Mouse (Mus musculus) forebrain, embryonic 10.5 days (tissue): ENCODE measurements around the gene Lclat1. TPM values are rescaled to one million over a fixed set of nuclear protein-coding genes. Genes with fewer than 3 reads are reported as not detected.
A peak's percentile ranks its signal among the peaks of the same experiment; 100 is the strongest.

ENCODE experiments used
- DNase-seq: peaks from one replicate; pipeline ENCODE4 v3.0.0-alpha.2; 2017; ENCODE audit warnings: low spot score; ENCODE audit errors: extremely low spot score
- H3K27ac ChIP-seq: fragments of 300-500 bp; sonication (generic); 2 replicates; pipeline ENCODE4 v1.5.1; 2016; ENCODE audit warnings: mild to moderate bottlenecking
- H3K27me3 ChIP-seq: fragments of 300-500 bp; sonication (generic); 2 replicates; pipeline ENCODE4 v1.6.1; 2016; ENCODE audit warnings: mild to moderate bottlenecking; ENCODE audit not compliant: poor library complexity, severe bottlenecking
- H3K36me3 ChIP-seq: fragments of 300-500 bp; sonication (generic); replicated peaks from 2 replicates; pipeline ENCODE4 v1.6.1; 2016; ENCODE audit warnings: mild to moderate bottlenecking, moderate library complexity
- H3K4me1 ChIP-seq: fragments of 300-500 bp; sonication (generic); 2 replicates; pipeline ENCODE4 v1.6.1; 2016
- H3K4me3 ChIP-seq: fragments of 300-500 bp; sonication (generic); 2 replicates; pipeline ENCODE4 v1.5.1; 2016; ENCODE audit warnings: mild to moderate bottlenecking, moderate library complexity
- H3K9me3 ChIP-seq: fragments of 300-500 bp; sonication (generic); 2 replicates; pipeline ENCODE4 v1.6.1; 2016; ENCODE audit warnings: mild to moderate bottlenecking, moderate library complexity
- WGBS: fragments of 180-500 bp; shearing (Covaris S2); methylation state at CpG from one replicate; pipeline ENCODE4 v1.1.7; 2016; 5-methylcytosine and 5-hydroxymethylcytosine counted together
- polyA plus RNA-seq: library from polyadenylated mRNA; unstranded; fragments of >200 nt; fragmentation: Nextera tagmentation; extraction: Ambion mirVana; gene quantifications from 2 replicates; pipeline ENCODE4 v1.2.1, GENCODE M21; 2016

Gene Lclat1
- 10.4 and 10.9 TPM in 2 replicates for polyA plus RNA-seq

GRCm38 (mm10) chr17:73107158-73108157, at the start of gene Lclat1:
Gene Lclat1 (plus strand): TSS chr17:73107985.
- H3K9me3 ChIP-seq, result no peaks in the 10 kb centered on the region
- H3K27ac ChIP-seq, result peak within 1 kb of the TSS; percentile 91
- no peaks in the 10 kb centered on the region for H3K27me3 ChIP-seq
- no peaks in the 10 kb centered on the region for H3K36me3 ChIP-seq
- 6% methylated on average over 51 of the region's 51 CpGs for whole genome bisulfite sequencing
- peak; percentile 92 for DNase-seq
- peak within 1 kb of the TSS; percentile 94 for H3K4me3 ChIP-seq
- peaks cover 16% of the 10 kb centered on the region for H3K4me1 ChIP-seq

DNA sequence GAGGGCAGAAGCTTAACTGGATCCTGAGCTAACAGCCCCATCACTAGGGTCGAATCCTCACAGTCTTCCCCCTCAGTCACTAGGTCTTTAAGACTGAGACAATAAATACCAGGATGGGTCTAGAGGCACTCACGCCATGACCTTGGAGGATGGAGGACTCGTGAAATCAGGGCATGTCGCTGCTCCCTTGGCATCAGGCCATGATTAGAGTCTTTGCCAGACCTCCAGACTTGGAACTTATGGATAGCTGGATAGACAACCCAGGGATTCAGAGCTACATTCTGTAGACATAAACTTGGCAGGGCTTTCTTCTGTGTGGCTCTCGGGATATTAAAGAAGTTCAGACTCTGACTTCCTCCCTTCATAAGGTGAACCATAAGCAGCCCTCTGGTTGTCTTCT, 49.5 kb upstream of the Lclat1 start:
- WGBS, result 82% methylated on average over 5 of the region's 5 CpGs
- H3K4me1 ChIP-seq, result peaks cover 14% of the 10 kb centered on the region; the same call in 1 of the 2 replicates
- H3K9me3 ChIP-seq, result no peaks in the 10 kb centered on the region
- no peaks in the 10 kb centered on the region for H3K36me3 ChIP-seq
- H3K27me3 ChIP-seq, result no peaks in the 10 kb centered on the region
- DNase-seq, result no peak
- H3K4me3 ChIP-seq, result no peak overlapping the region
- no peak overlapping the region for H3K27ac ChIP-seq

- Histone ChIP-seq H3K27me3 (no peaks in the 10 kb centered on the region), H3K36me3 (no peaks in the 10 kb centered on the region), H3K4me1 (peaks cover 5% of the 10 kb centered on the region; the same call in 1 of the 2 replicates), H3K4me3 (no peak overlapping the region), H3K27ac (no peak overlapping the region), H3K9me3 (no peaks in the 10 kb centered on the region)
- no peak for DNase-seq
- WGBS, result 76% methylated on average over 3 of the region's 3 CpGs
Measured at GRCm38 (mm10) chr17:73060224-73060896, 47.4 kb upstream of the Lclat1 start.

GRCm38 (mm10) chr17:73060897-73061252, 46.9 kb upstream of the Lclat1 start:
- Histone ChIP-seq H3K4me1 (0 out of 2 replicates have a peak, but pooled peaks cover 5% of the 10 kb centered on the region), H3K27me3 (no peaks in the 10 kb centered on the region), H3K36me3 (no peaks in the 10 kb centered on the region), H3K27ac (no peak overlapping the region), H3K9me3 (no peaks in the 10 kb centered on the region), H3K4me3 (no peak overlapping the region)
- 88% methylated on average over 8 of the region's 8 CpGs for WGBS
- DNase-seq, result no peak

GRCm38 (mm10) chr17:73062701-73063100, 45.1 kb upstream of the Lclat1 start:
- DNase-seq, result no peak
- H3K27ac ChIP-seq, result no peak overlapping the region
- WGBS, result 86% methylated on average over 1 of the region's 1 CpGs
- no peaks in the 10 kb centered on the region for H3K27me3 ChIP-seq
- H3K36me3 ChIP-seq, result no peaks in the 10 kb centered on the region
- H3K9me3 ChIP-seq, result no peaks in the 10 kb centered on the region
- H3K4me3 ChIP-seq, result no peak overlapping the region
- H3K4me1 ChIP-seq, result peaks cover 9% of the 10 kb centered on the region; the same call in 1 of the 2 replicates

- no peaks in the 10 kb centered on the region for H3K27me3 ChIP-seq
- peaks cover 9% of the 10 kb centered on the region; the same call in 1 of the 2 replicates for H3K4me1 ChIP-seq
Measured at GRCm38 (mm10) chr17:73063299-73063698, 44.5 kb upstream of the Lclat1 start.

GRCm38 (mm10) chr17:73063781-73064180, 44.0 kb upstream of the Lclat1 start:
- 96% methylated on average over 1 of the region's 1 CpGs for WGBS
- Histone ChIP-seq H3K27me3 (no peaks in the 10 kb centered on the region), H3K36me3 (no peaks in the 10 kb centered on the region), H3K27ac (no peak overlapping the region), H3K4me1 (peaks cover 9% of the 10 kb centered on the region; the same call in 1 of the 2 replicates), H3K9me3 (no peaks in the 10 kb centered on the region), H3K4me3 (no peak overlapping the region)
- no peak for DNase-seq

More at GRCm38 (mm10) chr17:73063299-73063698, 44.5 kb upstream of the Lclat1 start:
- DNase-seq, result no peak
- H3K4me3 ChIP-seq, result no peak overlapping the region
- H3K36me3 ChIP-seq, result no peaks in the 10 kb centered on the region
- WGBS, result 90% methylated on average over 2 of the region's 2 CpGs
- no peaks in the 10 kb centered on the region for H3K9me3 ChIP-seq
- H3K27ac ChIP-seq, result no peak overlapping the region

DNA sequence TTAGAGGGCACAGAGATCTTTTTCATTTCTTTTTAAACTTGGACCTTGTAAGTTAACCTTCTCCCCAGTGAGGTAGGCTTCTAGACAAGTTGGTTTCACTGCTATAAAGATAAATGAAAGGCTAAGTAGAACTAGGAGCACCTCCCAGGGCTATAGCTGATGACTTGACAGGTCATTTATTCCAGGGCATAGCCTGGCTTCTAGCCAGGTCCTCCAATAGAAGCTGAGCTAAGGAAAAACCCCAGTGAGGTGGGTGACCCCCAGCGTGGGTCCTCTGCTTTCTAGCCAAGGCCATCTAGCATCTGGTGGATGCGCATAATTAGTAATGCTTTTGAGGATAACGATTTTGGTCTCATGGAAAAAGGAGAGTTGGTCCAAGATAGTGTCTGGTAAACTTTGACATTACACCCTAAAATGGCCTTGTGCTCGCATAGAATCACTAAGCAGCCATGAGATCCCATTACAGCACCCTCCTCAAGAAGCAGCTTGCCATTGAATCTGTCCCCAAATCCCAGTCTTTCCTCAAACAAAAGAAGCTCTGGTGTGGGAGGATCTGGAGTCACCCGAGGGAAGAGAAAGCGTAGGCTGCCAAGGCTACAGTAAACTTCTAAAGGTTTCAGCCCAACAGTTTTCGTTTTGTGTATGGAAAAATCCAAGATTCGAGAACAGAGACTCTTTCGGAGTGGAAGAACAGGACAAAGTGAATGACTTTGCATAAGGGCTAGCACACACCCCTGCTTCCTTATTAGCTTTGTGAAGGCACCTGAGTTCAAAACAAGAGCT, 41.2 kb upstream of the Lclat1 start:
- WGBS, result 85% methylated on average over 9 of the region's 9 CpGs

GRCm38 (mm10) chr17:73067423-73067822, 40.4 kb upstream of the Lclat1 start:
- H3K4me3 ChIP-seq, result no peak overlapping the region
- no peaks in the 10 kb centered on the region for H3K27me3 ChIP-seq
- H3K36me3 ChIP-seq, result no peaks in the 10 kb centered on the region
- peaks cover 6% of the 10 kb centered on the region for H3K4me1 ChIP-seq
- no peaks in the 10 kb centered on the region for H3K9me3 ChIP-seq
- no peak overlapping the region for H3K27ac ChIP-seq
- DNase-seq, result no peak
- WGBS, result 75% methylated on average over 11 of the region's 11 CpGs

More for the DNA sequence above, 41.2 kb upstream of the Lclat1 start:
- Histone ChIP-seq H3K27me3 (no peaks in the 10 kb centered on the region), H3K27ac (no peak overlapping the region), H3K36me3 (no peaks in the 10 kb centered on the region), H3K9me3 (no peaks in the 10 kb centered on the region), H3K4me3 (no peak overlapping the region), H3K4me1 (peaks cover 4% of the 10 kb centered on the region; the same call in 1 of the 2 replicates)
- no peak for DNase-seq

- H3K36me3 ChIP-seq, result no peaks in the 10 kb centered on the region
- H3K4me3 ChIP-seq, result no peak overlapping the region
- 86% methylated on average over 10 of the region's 10 CpGs for WGBS
- peaks cover 8% of the 10 kb centered on the region for H3K4me1 ChIP-seq
- DNase-seq, result no peak
- no peaks in the 10 kb centered on the region for H3K27me3 ChIP-seq
- H3K27ac ChIP-seq, result no peak overlapping the region
- H3K9me3 ChIP-seq, result no peaks in the 10 kb centered on the region
Measured at GRCm38 (mm10) chr17:73068321-73068992, 39.3 kb upstream of the Lclat1 start.

DNA sequence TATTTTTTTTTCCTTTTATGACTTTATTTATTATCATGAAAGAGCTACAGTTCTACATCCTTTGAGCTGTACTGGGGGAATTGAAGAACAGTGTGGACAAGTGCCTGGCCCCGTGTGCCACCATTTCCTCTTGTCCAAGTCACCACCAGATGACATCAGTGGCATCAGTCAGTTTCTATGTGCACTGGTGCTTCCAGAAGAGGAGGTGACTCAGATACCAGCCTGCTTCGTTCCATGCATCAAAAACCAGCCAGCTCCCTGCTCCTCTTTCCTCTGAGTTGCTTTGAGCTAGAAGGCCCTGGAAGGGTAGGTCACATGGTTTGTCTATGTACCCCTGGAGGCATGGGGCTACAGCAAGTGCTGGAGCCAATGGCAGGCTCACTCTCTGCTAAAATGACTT, 37.3 kb upstream of the Lclat1 start:
- no peak overlapping the region for H3K27ac ChIP-seq
- H3K4me1 ChIP-seq, result peaks cover 8% of the 10 kb centered on the region
- DNase-seq, result no peak
- H3K27me3 ChIP-seq, result no peaks in the 10 kb centered on the region
- H3K4me3 ChIP-seq, result no peak overlapping the region
- H3K36me3 ChIP-seq, result no peaks in the 10 kb centered on the region
- WGBS, result 75% methylated on average over 2 of the region's 2 CpGs
- H3K9me3 ChIP-seq, result no peaks in the 10 kb centered on the region
